Mouse (Mus musculus): ENCODE measurements around the gene Rec8.

The Rec8 gene

GRCm38 (mm10) chr14:55617822-55618221, at the start of gene Rec8:
Rec8 (plus strand) TSS chr14:55618037.
- DNase-seq, result no peak

DNA sequence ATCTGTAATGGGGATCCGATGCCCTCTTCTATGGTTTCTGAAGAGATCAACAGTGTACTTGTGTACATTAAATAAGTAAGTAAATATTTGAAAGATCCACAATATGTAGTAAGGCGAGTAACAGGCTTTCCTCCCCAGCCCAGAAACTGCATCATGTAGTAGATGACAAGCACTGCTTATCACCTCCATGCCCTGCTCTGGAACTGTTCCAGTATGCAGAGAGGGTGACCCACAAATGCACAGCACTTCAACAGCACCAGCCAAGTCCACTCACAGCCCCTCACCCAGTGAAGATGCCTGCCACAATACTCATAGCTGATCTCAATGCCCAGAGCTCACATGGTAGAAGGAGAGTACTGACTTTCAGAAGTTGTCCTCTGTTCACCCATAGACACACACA, 47.2 kb upstream of the Rec8 start:
- DNase-seq, result no peak

GRCm38 (mm10) chr14:55571760-55572159, 46.1 kb upstream of the Rec8 start:
- no peak for DNase-seq

DNA sequence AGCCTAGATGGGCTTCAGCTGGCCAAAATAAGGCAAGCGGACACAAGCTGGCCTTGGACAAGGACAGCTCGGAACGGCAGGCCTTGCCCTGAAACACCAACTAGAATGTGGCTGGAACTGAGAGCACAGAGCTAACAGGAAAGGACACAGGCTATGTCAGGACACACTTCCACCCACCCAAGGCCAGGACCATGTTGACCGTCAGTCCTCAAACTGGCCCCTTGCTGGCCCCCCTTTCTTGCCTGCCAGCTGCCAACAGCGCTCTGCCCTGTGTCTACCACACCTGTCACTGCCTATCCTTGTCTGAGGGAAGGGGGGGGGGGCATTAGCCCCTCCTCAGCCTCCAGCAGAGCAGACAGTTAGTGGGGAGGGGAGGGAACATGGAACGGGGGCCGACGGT, 42.5 kb upstream of the Rec8 start, which contains the start of gene Fitm1:
Fitm1 (plus strand) TSS at position 316 of the 400 bp plus-strand sequence.
- no peak for DNase-seq

GRCm38 (mm10) chr14:55575711-55576110, 42.1 kb upstream of the Rec8 start:
- DNase-seq, result no peak

- no peak for DNase-seq
Observed at GRCm38 (mm10) chr14:55576376-55576775, 41.5 kb upstream of the Rec8 start.

- DNase-seq, result peak; percentile 82
Observed at GRCm38 (mm10) chr14:55577871-55578667, 39.8 kb upstream of the Rec8 start, which contains the start of gene Psme1. Psme1 (plus strand) TSS chr14:55578123.

- peak; percentile 53 for DNase-seq
Observed at GRCm38 (mm10) chr14:55578668-55579269, 39.1 kb upstream of the Rec8 start.

GRCm38 (mm10) chr14:55579511-55580496, 38.0 kb upstream of the Rec8 start:
- no peak for DNase-seq

DNA sequence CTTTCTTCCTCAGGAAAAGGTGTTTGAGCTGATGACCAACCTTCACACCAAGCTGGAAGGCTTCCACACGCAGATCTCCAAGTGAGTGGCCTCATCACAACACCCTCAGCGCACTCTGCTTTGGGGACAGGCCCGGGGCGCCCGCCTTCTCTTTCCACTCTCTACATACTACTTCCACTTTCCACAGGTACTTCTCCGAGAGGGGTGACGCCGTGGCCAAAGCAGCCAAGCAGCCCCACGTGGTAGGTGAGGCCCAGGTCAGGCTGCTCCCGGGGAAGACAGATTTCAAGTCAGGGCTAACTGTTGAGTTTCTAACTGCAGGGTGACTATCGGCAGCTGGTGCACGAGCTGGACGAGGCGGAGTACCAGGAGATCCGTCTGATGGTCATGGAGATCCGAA, 37.1 kb upstream of the Rec8 start:
- DNase-seq, result no peak

DNA sequence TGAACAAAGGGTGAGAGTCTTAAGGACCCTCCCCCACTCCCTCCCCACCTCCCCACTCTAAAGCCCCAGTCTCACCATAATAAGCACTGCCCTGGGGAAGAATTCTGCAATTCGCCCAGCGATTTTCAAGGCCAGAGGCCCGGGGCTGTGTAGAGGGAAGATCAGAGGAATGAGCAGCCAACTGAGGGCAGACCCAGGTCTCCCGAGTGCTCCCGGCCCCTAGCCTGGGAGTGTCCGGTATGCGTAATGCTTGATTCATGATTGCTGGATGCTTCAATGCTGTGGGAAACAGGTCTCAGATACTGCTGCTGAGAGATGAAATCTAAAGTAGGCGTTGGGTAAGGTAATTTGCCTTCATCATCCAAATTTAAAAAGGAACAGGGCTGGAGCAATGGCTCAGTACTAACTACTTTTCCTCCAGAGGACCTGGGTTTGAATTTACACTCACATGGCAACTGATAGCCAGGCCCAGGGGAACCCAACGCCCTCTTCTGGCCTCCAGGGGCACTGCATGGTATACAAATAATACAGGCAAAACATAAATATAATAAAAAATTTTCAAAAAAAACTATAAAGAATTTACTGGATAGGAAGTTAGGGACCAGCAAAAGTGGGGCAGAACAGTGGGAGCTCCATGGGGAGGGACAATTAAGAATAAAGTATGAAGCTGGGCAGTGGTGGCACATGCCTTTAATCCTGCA, 35.7 kb upstream of the Rec8 start:
- DNase-seq, result no peak

DNA sequence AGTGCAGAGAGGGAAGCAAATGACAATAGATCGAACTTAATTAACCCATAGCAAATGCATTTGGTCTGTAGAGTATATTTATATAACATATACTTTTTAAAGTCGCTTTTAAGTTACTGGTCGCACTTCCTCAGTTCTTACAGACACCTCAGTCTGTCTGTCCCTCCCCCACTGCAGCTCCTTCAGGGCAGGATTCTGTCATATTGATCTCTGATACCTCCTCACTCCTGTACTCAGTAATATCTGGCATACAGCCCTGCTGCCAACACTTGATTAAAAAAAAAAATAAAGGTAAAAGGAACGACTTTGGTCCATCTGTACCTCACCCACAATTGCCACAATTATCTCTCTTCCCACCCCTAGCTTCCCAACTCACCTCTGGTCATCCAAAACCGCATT, 33.5 kb upstream of the Rec8 start:
- no peak for DNase-seq

- DNase-seq, result peak; percentile 46
Observed at GRCm38 (mm10) chr14:55584702-55585565, 32.9 kb upstream of the Rec8 start, which contains the start of gene Emc9. Emc9 (minus strand) TSS chr14:55585302.

DNA sequence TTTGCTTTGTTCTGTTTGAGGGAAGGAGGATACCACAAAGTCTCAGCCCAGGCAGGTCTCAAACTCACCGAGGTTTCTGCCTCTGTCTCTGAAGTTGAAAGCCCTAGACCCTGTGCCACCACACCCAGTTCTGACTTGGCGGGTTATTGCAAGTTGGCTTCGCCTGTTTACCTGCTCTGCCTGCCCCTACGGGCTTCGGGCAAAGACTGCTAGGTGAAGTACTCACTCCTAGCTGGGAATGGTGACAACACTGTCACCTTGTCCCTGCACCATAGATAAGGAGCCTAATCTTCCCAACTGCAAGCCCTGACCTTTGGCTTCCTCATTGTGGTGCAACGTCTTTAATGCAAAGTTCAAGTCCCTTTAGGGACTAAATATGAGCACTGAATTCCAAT, 32.3 kb upstream of the Rec8 start:
- no peak for DNase-seq

DNA sequence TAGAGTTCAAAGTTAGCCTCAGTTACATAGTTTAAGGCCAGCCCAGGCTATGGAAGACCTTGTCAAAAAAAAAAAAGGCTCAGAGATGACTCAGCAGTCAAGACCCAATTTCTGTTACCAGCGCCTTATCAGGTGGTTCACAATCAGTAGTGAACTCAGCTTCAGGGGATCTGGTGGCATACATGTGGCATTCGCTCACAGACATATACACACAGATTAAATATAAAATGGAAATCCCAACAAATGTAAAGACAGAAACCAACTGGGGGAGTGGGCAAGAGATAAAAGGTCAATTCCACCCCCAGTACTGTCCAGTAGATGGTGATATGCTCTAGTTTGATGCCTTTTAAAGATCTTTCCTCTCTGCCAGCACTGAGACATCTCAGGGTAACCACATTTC, 31.7 kb upstream of the Rec8 start:
- DNase-seq, result no peak

DNA sequence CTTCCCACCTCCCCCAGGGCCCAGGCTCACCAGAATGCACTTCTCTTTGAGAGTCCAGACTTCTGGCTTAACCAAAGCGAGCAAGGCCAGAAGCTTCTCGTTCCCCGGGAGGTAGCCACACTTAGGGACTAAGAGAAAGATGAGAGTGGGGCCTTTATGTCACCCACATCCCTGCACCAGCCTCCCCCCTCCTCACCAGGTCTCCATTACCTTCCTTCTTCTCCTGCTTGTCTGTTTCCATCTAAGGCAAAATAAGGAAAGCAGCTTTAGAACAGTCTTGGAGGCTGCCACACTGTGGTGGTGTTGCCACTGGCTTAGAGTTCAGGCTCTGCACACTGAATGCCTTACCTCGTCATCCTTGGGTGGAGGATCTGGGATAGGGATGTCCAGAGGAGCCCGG, 28.6 kb upstream of the Rec8 start:
- DNase-seq, result no peak

- no peak for DNase-seq
Observed at GRCm38 (mm10) chr14:55589771-55590448, 27.9 kb upstream of the Rec8 start.

GRCm38 (mm10) chr14:55590748-55591330, 27.0 kb upstream of the Rec8 start, which contains the start of gene Psme2:
Psme2 (minus strand) TSS chr14:55591113.
- peak; percentile 86 for DNase-seq

GRCm38 (mm10) chr14:55591331-55591891, 26.4 kb upstream of the Rec8 start, which contains the start of gene Rnf31:
Rnf31 (plus strand) TSS chr14:55591708.
- peak; percentile 85 for DNase-seq

DNA sequence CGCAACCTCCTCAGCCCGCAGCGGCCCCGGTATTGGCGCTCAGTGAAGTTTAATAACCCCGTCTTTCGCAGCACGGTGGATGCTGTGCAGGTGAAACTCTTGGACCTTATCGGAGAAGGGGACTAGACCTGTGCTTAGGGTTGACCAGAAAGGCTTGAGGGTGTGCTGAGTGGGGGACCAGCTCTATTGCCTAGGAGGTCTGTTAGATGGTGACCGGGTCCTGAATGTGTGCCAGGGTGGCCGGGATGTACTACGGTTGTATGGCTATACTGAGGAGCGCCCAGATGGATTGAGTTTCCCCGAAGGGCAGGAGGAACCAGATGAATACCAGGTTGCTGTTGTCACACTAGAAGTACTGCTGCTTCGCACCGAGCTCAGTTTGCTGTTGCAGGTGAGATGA, 25.6 kb upstream of the Rec8 start:
- DNase-seq, result no peak
